Mouse (Mus musculus) left cerebral cortex, postnatal 4 days (tissue): ENCODE data around the gene Tns2. TPM values are rescaled to one million over a fixed set of nuclear protein-coding genes. Genes with fewer than 3 reads are reported as not detected.

Source experiments
- DNase-seq: peaks from one replicate; pipeline ENCODE4 v3.0.0-alpha.2; 2022
- intact Hi-C: fragments of 180-260 bp; cut with DNase I; formaldehyde crosslinking; loops from one replicate; pipeline ENCODE4 v1.15.1; 2025
- total RNA-seq, 2 experiments: library from RNA; stranded (reverse); gene quantifications; 2 replicates each; pipeline ENCODE4 v1.2.3; 2021

Tns2 gene
- total RNA-seq, 2 experiments from 2014 or later, result 8.5 to 11.4 TPM

DNA sequence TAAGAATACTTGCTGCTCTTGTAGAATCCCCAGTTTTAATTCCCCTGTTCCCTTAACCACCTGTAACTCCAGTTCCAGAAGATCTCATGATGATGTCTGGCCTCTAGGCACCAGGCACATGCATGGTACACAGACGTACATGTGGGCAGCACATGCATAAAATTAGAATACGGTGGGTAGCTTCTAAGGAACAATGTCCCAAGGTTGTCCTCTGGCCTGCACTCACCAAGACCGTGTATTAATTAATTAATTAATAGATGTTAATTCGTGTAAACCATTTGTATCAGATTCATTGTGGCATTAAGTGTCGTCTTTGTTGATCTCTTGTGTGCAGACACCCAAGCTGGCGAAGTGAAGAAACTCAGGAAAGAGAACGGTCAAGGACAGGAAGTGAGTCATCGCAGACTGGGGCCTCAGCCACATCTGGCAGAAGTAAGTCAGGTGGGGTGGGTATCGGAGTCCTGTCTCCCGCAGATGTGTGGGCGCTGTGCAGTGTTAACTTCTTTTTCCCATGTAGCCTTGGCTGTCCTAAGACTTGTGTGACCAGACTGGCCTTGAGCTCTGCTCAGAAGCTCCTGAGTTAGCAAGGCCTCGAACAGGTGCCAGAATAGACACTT is 9.0 kb upstream of the Tns2 start:
- DNase-seq, result no peak
- intact Hi-C loops, result no loop called here

DNA sequence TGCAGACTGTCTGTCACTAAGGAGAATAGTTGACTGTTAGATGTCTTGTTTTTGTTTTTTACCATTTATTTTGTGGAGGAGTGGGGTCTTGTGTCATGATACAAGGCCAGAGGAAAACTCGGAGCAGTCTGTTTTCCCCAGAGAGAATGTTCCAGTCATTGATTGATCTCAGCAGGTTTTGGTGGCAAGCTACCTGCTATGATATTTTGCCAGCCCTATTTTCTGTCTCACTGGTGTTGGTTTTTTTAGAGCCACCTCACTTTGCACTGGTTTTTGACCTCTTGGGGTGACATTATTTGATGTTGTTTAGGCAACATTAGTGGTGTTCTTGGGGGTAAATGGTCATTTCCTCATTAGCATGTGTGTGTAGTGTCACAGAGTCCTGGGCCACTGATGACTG is 8.5 kb upstream of the Tns2 start:
- no peak for DNase-seq
- intact Hi-C loops, result no loop called here

DNA sequence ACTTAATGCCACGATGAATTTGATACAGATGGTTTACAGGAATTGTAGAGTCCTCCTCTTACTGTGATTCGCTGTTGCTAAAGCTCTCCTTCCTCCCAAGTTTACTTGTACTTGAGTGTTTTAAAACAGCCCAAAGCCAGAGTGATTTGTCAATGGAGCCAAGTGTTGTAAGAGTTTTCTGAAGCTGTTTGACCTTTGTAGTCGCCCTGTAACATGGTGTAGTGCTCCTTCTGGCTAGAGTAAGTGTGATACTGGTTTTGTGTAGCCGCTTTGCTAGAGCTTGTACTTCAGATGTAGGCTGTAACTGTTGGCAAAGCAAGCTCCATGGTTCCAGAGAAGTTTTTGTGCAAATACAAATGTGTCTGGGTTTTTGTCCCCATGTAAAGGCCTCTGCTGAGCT is 8.0 kb upstream of the Tns2 start:
- intact Hi-C loops, result no loop called here
- DNase-seq, result no peak

DNA sequence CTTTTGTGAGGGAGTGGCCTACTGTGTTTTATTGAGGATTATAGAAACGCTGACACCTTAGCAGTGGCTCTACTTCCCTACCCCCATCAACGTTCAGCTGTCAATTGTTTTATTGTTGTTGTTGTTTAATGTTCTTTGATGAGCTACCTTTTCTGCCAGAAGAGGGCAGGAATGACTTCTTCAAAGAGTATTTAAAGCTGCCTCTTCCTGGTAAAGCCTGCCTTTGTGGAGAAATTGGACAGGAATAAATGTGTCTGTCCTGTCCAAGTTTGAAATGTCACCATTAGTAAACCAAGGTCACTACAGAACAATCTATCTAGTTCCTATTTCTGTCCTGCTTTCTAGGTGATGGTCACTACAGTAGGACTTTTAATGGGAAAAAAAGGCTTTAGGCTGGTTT is 6.1 kb upstream of the Tns2 start:
- no peak for DNase-seq
- intact Hi-C loops, result no loop called here

DNA sequence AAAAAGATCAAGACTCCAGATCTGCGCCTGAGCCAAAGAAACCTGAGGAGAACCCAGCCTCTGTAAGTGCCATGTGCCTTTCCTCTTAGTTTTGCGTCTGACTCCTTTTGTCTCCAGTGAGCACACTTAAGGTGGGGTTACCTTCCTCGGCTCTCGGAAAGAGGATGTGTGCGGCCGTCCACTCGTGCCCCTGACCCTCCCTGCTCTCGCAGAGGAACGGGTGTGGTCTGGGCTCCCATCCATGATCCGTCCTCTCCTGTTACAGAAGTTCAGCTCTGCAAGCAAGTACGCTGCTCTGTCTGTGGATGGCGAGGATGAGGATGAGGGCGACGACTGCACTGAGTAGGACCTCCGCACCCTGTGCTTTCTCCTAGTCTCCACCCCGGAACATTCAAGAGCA is 5.2 kb upstream of the Tns2 start:
- no peak for DNase-seq
- intact Hi-C loops, result no loop called here

DNA sequence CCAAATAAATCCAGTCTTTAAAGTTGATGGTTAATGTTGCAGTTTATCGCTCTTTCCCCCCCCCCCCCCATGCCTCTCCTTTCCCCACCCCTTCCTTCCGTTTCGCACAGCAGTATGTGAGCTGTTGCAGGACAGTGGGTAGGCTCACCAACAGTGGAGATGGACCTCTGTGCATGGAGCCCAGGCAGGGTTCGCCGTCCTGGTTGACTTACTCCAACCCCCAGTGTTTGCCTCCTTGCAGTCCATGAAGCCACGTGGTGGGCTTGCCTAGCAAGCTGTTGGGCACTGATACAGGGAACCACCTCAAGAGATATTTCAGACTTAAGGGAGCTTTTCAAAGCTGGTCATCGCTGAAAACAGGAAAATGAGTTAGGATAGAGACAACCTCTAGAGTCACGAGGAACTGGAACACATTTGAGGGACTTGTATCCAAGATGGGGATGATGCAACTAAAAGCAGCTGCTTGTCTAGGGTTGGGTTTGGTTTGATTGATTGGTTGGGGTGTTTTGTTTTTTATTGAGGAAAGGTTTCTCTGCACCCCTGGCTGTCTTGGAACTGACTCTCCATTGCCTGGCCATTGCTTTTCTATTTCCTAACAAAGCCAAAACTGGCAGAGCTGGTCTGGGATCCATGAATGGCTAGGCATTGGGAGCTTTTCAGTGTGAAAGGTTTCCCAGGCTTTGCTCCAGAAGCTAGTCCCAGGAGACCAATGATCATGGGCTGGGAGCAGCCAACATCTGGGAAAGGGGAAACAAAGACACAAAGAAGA is 2.9 kb upstream of the Tns2 start:
- DNase-seq, result no peak
- intact Hi-C loops, result no loop called here

DNA sequence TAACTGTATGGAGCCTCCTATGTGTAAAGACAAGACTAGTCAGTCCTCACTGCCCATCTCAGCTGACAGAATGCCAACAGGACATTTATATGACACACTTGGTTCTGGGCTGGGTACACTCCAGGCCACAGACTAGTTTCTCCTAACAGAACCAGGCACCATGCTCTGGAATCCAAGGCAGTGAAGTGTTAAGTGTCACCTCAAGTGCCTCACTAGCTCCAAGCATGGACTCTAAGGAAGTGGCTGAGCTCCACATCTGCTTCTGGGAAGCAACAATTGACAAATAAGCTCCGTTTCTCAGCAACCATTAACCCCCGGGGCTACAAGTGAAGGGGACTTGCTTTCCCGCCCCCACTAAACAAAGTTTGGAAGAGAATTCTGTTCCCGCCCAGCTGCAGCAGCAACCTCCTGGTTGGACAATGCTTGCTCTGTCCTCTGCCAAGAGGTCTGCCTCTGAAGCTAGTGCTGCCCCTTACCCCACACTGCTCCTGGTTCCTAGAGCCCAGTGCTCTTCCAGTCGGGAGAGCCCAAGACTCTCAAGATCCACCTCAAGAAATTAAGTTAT is 2.1 kb upstream of the Tns2 start:
- DNase-seq, result no peak
- intact Hi-C loops, result no loop called here

DNA sequence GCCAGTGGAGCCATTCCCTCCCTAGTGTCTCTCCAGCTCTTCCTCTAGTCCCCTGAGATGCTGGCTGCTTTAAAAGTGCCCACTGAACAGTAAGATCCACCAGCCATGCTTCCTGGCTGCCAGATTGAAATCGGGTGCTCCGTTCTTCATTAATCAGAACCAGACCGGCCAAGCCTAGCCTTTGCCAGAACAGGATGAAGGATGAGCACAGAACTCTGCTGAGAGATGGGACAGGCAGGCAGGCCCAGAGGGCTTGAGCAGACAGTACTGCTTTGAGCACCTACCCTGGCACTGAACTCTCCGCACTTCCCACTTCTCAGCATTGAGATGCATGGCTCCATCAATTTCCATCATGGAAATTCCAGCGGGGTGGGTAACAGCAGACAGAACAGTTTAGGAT is 953 bp upstream of the Tns2 start:
- intact Hi-C loops, result no loop called here
- DNase-seq, result no peak

DNA sequence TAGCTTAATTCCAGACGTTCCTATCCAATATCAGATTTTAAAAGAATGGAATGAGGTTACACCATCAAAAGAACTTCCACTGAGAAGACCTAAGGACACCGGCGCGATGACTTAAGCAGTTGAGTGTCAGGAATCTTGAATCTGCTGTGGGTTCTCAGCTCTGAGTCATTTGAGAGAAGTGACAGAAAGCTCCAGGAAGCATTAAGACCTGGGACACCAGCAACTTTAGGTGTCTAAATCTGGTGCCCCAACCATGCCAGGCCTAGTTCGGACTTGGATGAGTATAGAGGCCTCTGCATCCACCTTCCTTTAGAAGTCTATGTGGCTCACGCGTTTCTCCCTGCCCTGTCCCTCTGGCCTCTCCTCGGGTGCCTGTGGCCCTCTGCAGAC is 447 bp upstream of the Tns2 start:
- DNase-seq, result no peak
- intact Hi-C loops, result no loop called here

DNA sequence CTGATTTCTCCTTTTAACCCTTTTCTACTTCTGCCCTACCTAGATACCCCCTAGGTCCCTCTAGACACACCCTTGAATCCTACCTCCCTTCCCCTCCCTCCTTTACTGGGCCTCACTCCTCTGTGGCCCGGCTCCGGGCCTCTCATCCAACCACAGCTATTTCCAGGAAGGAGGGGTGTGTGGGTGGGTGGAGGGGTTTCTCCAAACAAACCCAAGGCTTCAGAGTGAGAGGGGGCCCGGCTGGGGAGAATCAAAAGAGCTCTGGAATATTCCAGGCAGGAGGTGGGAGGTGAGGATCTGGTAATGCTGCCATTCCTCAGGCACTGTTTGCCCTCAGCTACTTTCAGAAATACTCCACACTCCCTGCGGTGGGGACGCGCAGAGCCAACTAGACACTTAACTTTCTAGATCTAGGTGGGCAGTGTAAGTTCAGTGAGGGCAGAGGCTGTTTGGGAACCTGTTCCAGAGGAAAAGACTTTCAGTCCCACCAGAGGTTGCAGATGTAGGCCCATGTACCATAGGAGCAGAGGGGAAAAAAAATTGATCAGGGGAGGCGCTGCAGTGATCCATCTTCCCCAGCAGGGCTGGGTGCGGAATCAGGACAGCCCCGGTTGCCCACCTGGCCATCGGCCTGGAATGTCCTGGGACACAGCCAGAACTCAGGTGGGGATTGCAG is 921 bp downstream of the Tns2 start:
- intact Hi-C loops, result no loop called here
- peak; percentile 18 for DNase-seq

DNA sequence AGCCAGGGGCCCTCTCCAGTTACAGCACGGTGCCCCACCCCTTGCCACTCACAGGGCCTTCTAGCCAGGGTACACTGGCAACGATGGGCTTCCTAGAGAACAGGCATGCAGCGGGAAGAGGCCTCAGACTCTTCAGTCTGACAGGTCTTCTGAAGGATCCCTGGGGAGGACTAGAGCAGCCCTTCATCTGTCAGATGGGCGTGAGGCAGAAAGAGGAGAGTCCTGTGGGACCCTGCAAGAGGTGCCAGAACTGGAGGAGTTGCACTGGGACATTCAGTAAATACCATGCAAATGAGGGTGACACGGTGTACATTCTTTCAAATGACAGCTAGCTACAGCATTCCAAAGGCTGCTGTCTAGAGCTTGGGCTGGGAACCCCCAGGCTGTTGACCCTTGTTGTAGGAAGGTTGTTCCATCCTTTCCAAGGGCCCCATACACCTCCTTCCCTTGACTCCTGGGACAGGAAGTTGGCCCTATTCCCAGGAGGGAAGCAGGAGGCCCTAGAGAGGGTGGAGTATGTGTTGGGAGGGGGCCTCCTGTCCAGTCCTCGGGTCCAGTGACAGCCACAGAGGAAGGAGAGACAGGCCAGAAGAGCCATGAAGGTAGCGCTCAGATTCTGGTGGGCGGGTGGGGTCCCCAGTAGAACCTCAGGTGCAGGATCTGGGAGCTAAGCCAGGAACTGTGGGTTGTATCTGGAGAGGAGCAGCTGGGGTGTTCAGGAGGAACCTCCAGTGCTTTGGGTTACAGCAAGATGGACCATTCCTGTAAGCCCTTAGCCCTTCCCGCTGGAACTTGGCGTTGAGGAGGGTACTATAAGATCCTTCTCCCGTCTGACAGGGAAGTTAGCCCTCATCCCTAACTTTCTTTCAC is 1.7 kb downstream of the Tns2 start:
- peak; percentile 36 for DNase-seq

DNA sequence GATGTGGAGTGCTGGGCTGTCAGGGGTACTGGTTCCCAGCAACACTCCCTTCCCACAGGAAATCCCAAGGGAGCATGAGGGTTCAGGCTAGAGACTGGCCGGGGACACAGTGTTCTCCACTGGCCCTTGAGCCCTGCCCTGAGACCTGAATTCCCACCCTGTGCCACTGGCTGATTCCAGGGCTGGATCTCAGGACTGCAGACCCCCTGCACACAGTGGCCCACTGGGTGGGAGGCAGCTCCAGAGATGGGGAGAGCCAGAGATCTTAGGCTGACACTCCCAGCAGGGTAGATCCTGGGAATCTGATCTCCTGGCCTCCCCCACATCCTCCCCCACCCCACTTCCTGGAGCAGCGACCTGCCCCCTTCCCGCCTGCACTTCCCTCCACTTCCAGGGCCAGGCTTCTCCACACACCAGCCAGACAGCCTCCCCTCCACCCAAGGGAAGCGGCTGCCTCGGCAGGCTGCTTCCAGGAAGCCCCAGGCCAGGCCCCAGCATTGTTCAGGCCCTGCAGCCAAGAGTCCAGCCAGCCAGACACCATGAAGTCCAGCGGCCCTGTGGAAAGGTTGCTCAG is 2.4 kb downstream of the Tns2 start:
- intact Hi-C loops, result no loop called here
- DNase-seq, result peak; percentile 17

More for the DNA sequence above, 1.7 kb downstream of the Tns2 start:
- intact Hi-C loops, result no loop called here

DNA sequence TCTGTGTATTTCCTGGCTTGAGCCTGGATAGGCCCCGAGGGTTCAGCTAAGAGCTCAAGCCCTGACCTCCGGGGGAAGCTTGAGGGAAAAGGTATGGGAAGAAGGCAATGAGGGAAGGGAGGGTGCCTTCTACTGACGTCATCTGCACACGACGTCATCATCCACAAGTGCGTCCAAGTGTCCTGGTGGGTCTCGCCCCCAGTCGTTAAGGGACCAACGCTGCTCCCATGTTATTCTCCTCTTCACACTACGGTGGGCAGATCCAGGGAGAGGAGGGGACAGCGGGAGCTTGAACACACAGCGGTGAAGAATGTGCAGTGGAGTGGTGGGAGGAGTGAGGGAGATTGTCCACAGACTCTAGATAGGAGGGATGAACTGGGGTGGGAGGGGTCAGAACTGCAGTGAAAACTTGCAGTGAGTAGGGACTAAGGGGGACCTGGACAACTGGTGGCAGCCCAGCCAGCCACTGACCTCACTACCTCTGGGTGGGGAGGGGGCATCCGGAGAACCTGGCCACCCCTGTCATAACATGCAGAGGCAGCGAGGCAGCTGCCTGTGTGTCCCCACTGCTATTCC is 3.2 kb downstream of the Tns2 start:
- DNase-seq, result no peak
- intact Hi-C loops, result no loop called here

DNA sequence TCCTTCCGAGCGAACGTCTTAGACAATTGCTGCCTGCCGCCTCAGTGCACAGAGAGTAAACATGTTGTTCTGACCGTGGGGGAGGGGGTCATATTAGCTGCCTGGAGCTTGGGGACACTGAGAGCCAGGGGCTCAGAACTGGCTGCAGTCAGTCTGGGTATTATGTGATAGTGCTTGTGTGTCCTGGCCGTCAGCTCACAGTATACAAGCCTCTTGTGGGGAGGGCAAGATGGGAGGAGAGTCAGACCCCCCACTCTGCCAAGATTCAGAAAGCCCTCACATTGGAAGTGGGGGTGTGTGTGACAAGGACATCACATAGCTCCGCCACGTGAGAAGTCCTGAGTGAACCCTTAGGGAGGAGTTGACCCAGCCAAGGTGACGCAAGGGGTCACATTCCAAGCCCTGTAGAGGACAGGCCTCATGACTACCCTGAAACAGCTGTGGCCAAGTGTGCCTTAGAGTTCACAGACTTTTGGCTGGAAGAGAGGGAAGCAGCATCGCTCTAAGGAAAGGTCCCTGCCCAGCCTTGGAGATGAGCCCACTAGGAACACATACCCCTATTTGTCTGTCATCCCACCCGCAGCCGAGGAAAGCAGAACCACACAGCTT is 3.8 kb downstream of the Tns2 start:
- DNase-seq, result peak; percentile 10
- intact Hi-C loops, result no loop called here

DNA sequence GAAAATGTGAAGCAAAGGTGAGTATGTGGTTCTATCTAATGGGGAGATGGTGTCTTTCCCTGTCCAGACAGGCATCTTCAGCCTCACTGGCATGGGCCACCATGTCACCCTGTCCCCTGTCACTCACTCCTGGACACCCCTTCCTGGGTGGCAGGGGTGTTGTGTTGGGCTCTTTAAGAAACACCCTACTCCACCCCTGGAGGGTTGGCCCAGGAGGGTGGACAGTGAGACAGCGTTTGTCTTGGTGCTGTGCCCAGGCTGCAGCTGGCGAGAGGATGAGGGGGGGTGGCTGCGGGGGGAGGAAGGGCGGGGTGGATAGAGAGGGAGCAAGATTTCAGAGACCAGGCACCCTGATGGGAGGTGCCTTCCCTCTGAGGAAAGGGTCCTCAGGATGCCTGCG is 5.1 kb downstream of the Tns2 start:
- DNase-seq, result peak; percentile 52
- intact Hi-C loops, result no loop called here

DNA sequence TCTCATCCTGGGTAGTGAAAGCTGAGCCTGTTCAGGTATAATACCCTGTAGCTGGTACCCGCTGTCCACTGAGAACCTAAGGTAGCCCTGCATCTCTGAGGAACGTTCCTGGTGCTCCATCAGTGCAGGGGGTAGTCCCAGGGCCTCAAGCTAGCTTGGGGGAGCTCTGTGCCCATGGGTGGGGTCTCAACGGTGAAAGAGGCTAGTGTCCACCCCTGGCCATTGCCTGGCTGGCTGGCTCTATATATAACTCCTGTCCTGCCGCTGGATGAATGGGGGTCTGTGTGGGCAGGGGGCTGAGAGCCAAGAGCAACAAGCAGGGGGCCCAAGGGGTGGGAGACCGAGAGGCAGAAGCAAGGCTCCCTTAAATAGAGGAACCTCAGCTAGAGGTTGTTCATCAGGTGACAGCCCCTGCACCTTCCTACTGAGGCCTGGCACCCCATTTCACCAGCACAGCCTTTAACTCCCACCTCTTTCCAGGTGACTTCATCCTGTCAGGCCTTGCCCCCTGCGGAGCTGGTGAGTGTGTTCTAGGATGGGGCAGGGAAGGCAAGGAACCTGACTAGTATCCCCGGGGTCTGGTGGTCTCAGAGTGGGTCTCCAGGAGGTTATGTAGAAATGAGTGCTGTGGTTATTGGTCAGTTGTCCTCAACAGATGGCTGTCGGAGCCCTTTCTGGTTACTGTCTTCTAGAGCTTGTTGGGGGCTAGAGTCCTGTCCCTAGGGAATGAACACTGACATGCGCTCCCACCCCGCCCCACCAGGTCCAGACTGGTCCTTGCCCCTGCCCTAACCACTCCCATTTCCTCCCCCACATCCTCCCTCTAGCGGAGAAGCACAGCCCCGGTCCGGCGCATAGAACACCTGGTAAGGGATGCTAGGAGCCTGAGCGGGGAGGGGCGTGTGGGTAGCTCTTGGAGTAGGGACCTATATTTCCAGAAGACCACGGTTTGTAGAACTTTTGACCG is 5.8 kb downstream of the Tns2 start:
- intact Hi-C loops, result no loop called here
- DNase-seq, result peak; percentile 22

DNA sequence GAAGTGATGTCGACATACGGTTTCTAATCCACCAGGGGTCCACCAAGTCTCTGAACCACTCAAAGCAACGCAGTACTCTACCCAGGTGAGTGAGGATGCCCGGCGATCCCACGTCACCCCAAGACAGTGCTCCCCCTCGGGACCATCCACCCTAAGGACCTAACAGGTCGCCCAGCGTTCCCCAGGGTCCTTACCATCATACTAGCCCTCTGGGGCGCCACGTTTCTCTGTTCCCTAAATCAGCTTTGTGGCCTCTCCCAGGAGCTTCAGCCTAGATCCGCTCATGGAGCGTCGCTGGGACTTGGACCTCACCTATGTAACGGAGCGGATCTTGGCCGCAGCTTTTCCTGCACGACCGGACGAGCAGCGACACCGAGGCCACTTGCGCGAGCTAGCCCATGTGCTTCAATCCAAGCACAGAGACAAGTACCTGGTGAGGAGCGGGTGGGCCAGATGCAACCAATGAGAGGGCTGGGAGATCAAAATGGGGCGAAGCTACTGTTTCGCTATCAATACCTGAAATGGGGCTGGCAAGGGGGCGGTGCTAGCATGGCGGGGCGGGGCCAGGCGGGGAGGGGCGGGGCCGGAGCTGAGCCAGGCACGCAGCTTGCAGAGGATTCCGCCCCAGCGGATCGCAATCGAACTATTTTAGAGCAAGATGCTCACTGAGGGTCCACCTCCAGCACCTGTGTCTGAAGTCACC is 6.7 kb downstream of the Tns2 start:
- peak; percentile 32 for DNase-seq
- intact Hi-C loops, result no loop called here
